Mouse (Mus musculus) thymus, postnatal 0 days (tissue): Measurements from ENCODE around the gene Col6a2. TPM values are rescaled to one million over a fixed set of nuclear protein-coding genes. Genes with fewer than 3 reads are reported as not detected.

Source experiments
- DNase-seq: peaks from one replicate; pipeline ENCODE4 v3.0.0-alpha.2; 2015; ENCODE audit warnings: low spot score
- polyA plus RNA-seq: library from polyadenylated mRNA; unstranded; fragments of >200 nt; fragmentation: Nextera tagmentation; extraction: Ambion mirVana; gene quantifications from 2 replicates; pipeline ENCODE4 v1.2.1, GENCODE M21; 2015

Col6a2 gene
- polyA plus RNA-seq = 21.6 and 24.7 TPM in 2 replicates

DNA sequence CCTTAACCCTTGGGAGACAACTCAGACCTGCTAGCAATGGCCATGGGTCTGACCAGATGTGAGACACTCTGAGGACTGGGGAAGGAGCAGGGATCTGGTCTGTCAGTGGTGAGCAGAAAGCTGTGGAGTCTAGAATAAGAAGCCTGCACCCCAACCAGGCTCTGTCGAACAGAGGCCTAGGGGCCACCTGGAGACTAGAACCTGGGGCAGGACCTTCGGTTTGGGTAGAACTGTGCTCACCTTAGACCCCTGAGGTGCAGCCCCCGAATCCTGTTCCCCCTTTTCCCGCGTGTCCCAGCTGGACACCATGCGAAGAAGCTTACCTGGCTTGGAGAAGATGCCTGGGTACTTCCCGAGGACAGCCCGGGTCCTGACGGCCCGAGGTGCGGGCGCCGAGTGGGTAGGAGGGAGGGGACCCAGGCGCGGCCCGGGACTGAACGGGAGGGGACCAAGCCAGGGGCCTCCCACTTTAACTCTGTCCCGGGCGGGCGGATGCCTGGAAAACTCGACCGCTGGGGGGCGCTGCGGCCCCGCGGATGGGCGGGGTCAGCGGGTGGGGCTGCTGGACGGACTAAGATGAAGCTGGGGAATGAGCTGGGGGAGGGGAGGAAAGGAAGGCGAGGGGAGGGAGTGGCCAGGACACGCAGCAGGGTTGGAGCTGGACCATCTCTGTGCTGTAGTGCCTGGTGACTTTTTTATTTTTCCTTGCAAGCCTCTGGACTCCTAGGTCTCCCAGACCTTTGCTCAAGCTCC, at the start of gene Col6a2:
Gene Col6a2, minus strand, starts transcription at position 703 of the 753 bp plus-strand sequence.
- DNase-seq = peak; percentile 38

DNA sequence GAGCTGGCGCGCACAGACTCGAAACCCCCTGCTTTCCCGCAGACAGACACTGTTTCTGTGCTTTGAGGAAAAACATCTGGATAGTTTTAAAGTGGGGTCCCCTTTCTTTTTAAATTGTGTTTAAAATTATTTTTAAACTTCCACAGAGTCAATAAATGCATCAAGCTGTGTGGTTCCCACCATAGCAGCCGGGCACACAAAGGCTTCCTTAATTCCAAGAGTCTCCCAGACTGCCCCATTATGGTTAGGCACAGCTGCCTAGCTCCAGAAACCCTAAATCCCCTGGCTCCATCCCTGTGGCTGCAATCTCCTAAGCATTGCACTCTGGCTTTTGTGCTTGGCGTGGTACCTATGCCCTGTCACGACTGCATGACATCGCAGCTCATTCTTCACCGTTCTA, 48.5 kb upstream of the Col6a2 start:
- no peak for DNase-seq

GRCm38 (mm10) chr10:76668947-76669284, 45.5 kb upstream of the Col6a2 start:
- DNase-seq = no peak

DNA sequence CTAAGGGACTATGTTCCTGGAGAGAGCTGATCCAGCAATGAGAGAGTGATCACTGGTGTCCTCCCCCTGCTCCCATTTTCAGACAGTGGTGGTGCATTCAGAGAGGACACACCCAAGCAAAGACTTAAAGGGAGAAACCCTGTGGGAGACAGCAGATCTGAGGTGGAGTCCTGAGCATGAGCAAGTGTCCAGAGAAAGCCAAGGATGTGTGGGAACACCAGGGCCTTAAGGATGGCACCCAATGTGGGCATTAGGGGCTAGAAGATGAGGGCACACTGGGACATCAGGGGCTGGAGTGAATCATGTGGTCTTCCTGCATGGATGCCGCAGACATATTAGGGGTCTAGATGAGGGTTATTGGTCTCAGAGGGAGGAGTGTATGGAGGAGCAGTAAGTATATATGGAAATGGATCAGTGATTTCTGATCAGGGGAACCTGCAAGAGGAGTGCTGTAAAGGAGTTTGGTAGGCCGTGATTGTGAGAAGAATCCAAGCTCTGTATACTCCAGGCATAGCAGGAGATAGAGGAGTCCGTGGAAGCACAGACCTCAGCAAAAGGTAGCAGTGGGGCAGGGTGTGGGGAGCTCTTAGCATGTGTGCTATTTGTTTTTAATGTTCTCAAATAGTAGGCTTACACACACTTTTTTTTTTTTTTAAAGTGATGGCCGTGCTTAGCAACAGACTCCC, 45.0 kb upstream of the Col6a2 start:
- DNase-seq = no peak

DNA sequence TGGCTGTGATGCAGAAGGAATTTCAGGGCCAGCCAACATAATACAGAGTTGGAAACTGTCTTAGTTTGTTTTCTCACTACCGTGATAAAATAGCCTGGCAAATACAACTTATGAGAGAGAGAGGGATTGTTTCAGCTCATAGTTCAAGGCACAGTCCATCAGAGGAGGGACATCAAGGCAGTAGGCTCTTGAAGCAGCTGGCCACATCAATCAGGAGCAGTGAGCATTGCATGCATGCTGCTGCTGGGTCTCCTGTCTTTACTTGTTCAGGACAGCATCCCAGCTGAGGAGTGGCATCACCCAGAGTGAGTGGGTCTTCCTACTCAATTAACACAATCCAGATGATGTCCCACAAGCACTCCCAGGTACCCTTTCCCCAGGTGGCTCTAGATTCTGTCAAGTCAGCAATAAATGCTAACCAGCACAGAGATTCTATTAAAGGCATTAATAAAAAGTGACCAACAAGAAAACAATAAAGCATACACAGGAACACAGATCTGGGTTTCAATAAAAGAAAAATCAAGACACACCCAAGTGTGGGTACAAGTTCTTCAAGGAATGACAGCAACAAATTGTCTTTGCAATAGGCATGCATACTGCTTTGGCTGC, 43.9 kb upstream of the Col6a2 start:
- no peak for DNase-seq

DNA sequence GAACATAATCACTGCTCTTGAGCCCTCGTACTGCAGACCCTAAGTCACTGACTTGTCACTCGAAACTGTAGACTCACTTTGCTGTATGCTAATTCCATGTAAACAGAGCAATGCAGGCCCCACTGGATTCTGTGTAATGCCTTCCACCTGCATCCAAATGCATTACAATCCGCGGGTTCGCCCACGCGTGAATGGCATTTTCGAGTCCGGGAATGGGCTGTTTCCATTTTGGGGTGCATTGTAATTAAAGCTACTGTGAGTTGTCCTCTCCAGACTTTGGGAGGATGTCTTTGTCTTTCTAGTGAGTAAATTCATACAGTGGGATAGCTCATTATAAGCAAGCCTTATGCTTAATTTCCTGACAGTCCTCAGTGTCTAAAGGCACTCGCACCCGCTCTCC, 42.1 kb upstream of the Col6a2 start:
- DNase-seq = no peak

GRCm38 (mm10) chr10:76664156-76665115, 41.0 kb upstream of the Col6a2 start:
- no peak for DNase-seq

GRCm38 (mm10) chr10:76653345-76654336, 30.2 kb upstream of the Col6a2 start:
- DNase-seq = no peak

DNA sequence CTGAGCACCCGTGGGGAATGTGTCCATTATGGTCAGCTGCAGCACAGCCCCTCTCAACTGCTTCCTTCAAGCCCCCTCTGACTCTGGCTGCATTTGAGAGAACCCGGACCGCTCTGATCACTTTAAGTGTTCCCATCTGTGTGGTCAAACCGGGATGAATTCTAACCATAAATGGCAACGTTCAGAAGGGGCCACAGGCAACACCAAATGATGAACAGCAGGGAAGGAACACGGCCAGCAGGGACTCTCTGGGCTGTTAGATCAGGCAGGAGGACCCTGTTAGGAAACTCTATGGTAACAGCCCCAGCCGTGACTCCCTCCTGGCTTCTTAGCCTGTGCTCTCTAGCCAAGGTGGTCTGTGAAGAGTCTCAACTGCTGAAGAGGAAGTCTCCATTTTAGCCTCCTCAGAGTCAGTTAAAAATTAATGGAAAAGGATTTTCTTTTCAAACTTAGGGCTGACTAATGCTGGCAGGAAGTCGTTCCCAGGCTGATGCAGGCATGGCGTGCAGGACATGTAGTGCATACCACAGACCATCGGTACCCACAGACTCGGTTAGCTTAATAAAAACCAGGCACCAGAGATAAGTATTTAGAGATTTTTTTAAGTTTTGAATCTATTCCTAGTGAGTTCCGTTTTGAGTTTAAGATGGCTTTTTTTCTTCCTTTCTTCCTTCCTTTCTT, 27.4 kb upstream of the Col6a2 start:
- no peak for DNase-seq

GRCm38 (mm10) chr10:76648738-76649137, 25.3 kb upstream of the Col6a2 start:
- no peak for DNase-seq

DNA sequence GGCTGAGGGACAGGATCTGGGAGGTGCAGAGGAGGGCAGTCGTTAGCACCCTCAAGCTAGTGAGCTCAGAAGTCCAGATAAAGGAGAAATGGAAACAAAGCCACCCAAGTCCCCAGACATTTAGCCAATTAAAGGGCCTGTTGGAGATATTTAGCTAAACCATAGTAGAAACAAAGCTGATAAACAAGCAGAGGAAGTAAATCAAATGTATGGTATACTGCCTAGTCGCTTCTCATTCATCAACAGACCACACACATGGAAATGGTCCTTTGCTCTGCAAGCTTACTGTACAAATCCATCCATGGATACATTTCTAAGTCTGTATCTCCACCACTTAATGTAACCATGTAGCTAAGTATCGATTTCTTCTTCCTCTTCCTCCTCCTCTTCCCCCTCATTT, 24.0 kb upstream of the Col6a2 start:
- DNase-seq = no peak

- no peak for DNase-seq
These were observed 22.3 kb upstream of the Col6a2 start for GRCm38 (mm10) chr10:76645686-76646085.

DNA sequence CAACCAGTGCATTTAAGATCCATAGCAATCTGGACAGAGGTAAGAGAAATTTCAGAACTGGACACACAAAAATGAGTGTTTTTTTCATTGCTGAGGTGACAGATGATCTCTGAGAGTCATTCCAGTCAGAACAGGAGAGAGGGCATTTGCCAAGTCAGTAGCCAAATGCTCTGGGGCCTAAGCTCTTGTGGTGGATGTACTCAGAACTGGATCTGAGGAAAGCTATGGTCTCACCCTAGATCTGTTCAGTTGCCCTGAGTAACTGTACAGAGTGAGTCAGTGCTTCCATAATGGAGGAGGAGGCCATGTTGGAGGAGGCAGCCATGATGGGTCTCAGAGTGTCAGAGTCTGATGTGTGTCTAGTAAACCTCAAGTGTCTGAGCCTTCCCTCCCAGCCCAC, 21.6 kb upstream of the Col6a2 start:
- DNase-seq = no peak

GRCm38 (mm10) chr10:76643999-76644398, 20.6 kb upstream of the Col6a2 start:
- no peak for DNase-seq

DNA sequence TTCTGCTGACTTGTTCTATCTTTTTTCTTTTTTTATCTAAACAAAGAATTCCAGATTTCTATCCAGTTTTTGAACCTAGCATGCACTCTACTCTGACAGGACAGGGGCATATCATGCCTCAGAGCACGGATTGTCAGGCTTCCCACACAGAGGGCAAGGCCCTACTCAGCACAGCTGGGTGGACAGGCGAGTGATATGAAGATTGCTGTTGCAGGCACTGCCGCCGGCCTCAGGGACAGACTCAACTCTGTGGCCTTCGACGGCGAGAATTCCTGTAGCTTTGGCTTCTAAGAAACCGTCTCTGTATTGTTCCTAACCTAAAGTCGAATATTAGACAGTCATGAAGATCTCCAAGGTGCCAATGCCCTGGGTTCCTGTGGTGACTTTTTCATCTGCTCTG, 20.0 kb upstream of the Col6a2 start:
- no peak for DNase-seq

- no peak for DNase-seq
These were observed 19.4 kb upstream of the Col6a2 start for GRCm38 (mm10) chr10:76642628-76643434.

- no peak for DNase-seq
These were observed 18.6 kb upstream of the Col6a2 start for GRCm38 (mm10) chr10:76641894-76642627.

GRCm38 (mm10) chr10:76639952-76640351, 16.5 kb upstream of the Col6a2 start:
- DNase-seq = no peak
